Mouse (Mus musculus): ENCODE results near the gene Mrvi1. TPM values are rescaled to one million over a fixed set of nuclear protein-coding genes. Genes with fewer than 3 reads are reported as not detected.
A peak's percentile ranks its signal among the peaks of the same experiment; 100 is the strongest.

Mrvi1 gene
- polyA plus RNA-seq, 1 experiment from 2014 or later, result 0.43 TPM

- H3K27ac ChIP-seq, result no peak overlapping the region
- no peaks in the 10 kb centered on the region for H3K36me3 ChIP-seq (ENCODE audit: inconsistent target)
- no peak overlapping the region for H3K4me3 ChIP-seq (ENCODE audit: inconsistent target)
- no peaks in the 10 kb centered on the region for H3K79me2 ChIP-seq (ENCODE audit: inconsistent target)
- WGBS (ENCODE audit: missing documents), result 27% methylated on average over 1 of the region's 1 CpGs
Observed at GRCm38 (mm10) chr7:110855604-110856003, 126.7 kb downstream of the Mrvi1 start.

GRCm38 (mm10) chr7:110854927-110855546 lies 127.2 kb downstream of the Mrvi1 start:
- 83% methylated on average over 8 of the region's 8 CpGs for WGBS (ENCODE audit: missing documents)

GRCm38 (mm10) chr7:110854519-110854918 lies 127.7 kb downstream of the Mrvi1 start:
- H3K4me3 ChIP-seq (ENCODE audit: inconsistent target), result no peak overlapping the region
- H3K79me2 ChIP-seq (ENCODE audit: inconsistent target), result no peaks in the 10 kb centered on the region
- 98% methylated on average over 3 of the region's 3 CpGs for WGBS (ENCODE audit: missing documents)
- no peaks in the 10 kb centered on the region for H3K36me3 ChIP-seq (ENCODE audit: inconsistent target)
- no peak overlapping the region for H3K27ac ChIP-seq

More at GRCm38 (mm10) chr7:110854927-110855546, 127.2 kb downstream of the Mrvi1 start:
- no peak overlapping the region for H3K27ac ChIP-seq
- no peak overlapping the region for H3K4me3 ChIP-seq (ENCODE audit: inconsistent target)
- no peaks in the 10 kb centered on the region for H3K79me2 ChIP-seq (ENCODE audit: inconsistent target)
- H3K36me3 ChIP-seq (ENCODE audit: inconsistent target), result no peaks in the 10 kb centered on the region

- Histone ChIP-seq H3K4me3 (ENCODE audit: inconsistent target) (no peak overlapping the region), H3K36me3 (ENCODE audit: inconsistent target) (no peaks in the 10 kb centered on the region), H3K79me2 (ENCODE audit: inconsistent target) (no peaks in the 10 kb centered on the region), H3K27ac (no peak overlapping the region)
- 94% methylated on average over 10 of the region's 10 CpGs for WGBS (ENCODE audit: missing documents)
Observed at GRCm38 (mm10) chr7:110853611-110854010, 128.7 kb downstream of the Mrvi1 start.

- H3K27ac ChIP-seq, result no peak overlapping the region
- no peaks in the 10 kb centered on the region for H3K79me2 ChIP-seq (ENCODE audit: inconsistent target)
- 97% methylated on average over 7 of the region's 7 CpGs for WGBS (ENCODE audit: missing documents)
- H3K4me3 ChIP-seq (ENCODE audit: inconsistent target), result no peak overlapping the region
- no peaks in the 10 kb centered on the region for H3K36me3 ChIP-seq (ENCODE audit: inconsistent target)
Observed at GRCm38 (mm10) chr7:110851541-110852203, 130.6 kb downstream of the Mrvi1 start.

- Histone ChIP-seq H3K4me3 (ENCODE audit: inconsistent target) (no peak overlapping the region), H3K79me2 (ENCODE audit: inconsistent target) (peaks cover 4% of the 10 kb centered on the region), H3K27ac (no peak overlapping the region), H3K36me3 (ENCODE audit: inconsistent target) (no peaks in the 10 kb centered on the region)
- WGBS (ENCODE audit: missing documents), result 55% methylated on average over 1 of the region's 1 CpGs
Observed at GRCm38 (mm10) chr7:110848371-110848770, 133.9 kb downstream of the Mrvi1 start.

- WGBS (ENCODE audit: missing documents), result 100% methylated on average over 2 of the region's 2 CpGs
Observed at GRCm38 (mm10) chr7:110847321-110847720, 134.9 kb downstream of the Mrvi1 start.

GRCm38 (mm10) chr7:110843916-110844874 lies 138.1 kb downstream of the Mrvi1 start, which contains the start of gene Rnf141:
Rnf141 (minus strand) TSS chr7:110844457.
- Histone ChIP-seq H3K4me3 (ENCODE audit: inconsistent target) (peak within 1 kb of the TSS; percentile 70), H3K36me3 (ENCODE audit: inconsistent target) (no peaks in the 10 kb centered on the region), H3K27ac (peak within 1 kb of the TSS; percentile 69), H3K79me2 (ENCODE audit: inconsistent target) (peaks cover 36% of the 10 kb centered on the region)
- under 1% methylated on average over 42 of the region's 42 CpGs for whole genome bisulfite sequencing (ENCODE audit: missing documents)

More at GRCm38 (mm10) chr7:110847321-110847720, 134.9 kb downstream of the Mrvi1 start:
- no peaks in the 10 kb centered on the region for H3K36me3 ChIP-seq (ENCODE audit: inconsistent target)
- H3K27ac ChIP-seq, result no peak overlapping the region
- H3K79me2 ChIP-seq (ENCODE audit: inconsistent target), result peaks cover 15% of the 10 kb centered on the region
- H3K4me3 ChIP-seq (ENCODE audit: inconsistent target), result no peak overlapping the region

GRCm38 (mm10) chr7:110840332-110840731 lies 141.9 kb downstream of the Mrvi1 start:
- H3K36me3 ChIP-seq (ENCODE audit: inconsistent target), result no peaks in the 10 kb centered on the region
- 2% methylated on average over 4 of the region's 4 CpGs for WGBS (ENCODE audit: missing documents)
- peaks cover 62% of the 10 kb centered on the region for H3K79me2 ChIP-seq (ENCODE audit: inconsistent target)
- peak overlapping the region; percentile 5; the same call in 1 of the 2 replicates for H3K4me3 ChIP-seq (ENCODE audit: inconsistent target)
- peak overlapping the region; percentile 71 for H3K27ac ChIP-seq

- 35% methylated on average over 3 of the region's 3 CpGs for WGBS (ENCODE audit: missing documents)
- H3K36me3 ChIP-seq (ENCODE audit: inconsistent target), result peaks cover 21% of the 10 kb centered on the region
- H3K27ac ChIP-seq, result no peak overlapping the region
- H3K79me2 ChIP-seq (ENCODE audit: inconsistent target), result peaks cover 30% of the 10 kb centered on the region
- H3K4me3 ChIP-seq (ENCODE audit: inconsistent target), result no peak overlapping the region
Observed at GRCm38 (mm10) chr7:110834522-110834921, 147.7 kb downstream of the Mrvi1 start.

GRCm38 (mm10) chr7:110834018-110834417 lies 148.2 kb downstream of the Mrvi1 start:
- H3K79me2 ChIP-seq (ENCODE audit: inconsistent target), result peaks cover 25% of the 10 kb centered on the region
- 100% methylated on average over 1 of the region's 1 CpGs for WGBS (ENCODE audit: missing documents)
- H3K27ac ChIP-seq, result no peak overlapping the region
- H3K36me3 ChIP-seq (ENCODE audit: inconsistent target), result peaks cover 26% of the 10 kb centered on the region
- no peak overlapping the region for H3K4me3 ChIP-seq (ENCODE audit: inconsistent target)

GRCm38 (mm10) chr7:110833024-110833423 lies 149.2 kb downstream of the Mrvi1 start:
- H3K27ac ChIP-seq, result no peak overlapping the region
- H3K36me3 ChIP-seq (ENCODE audit: inconsistent target), result peaks cover 36% of the 10 kb centered on the region

GRCm38 (mm10) chr7:110823995-110824953 lies 158.0 kb downstream of the Mrvi1 start:
- Histone ChIP-seq H3K36me3 (ENCODE audit: inconsistent target) (peaks cover 24% of the 10 kb centered on the region), H3K79me2 (ENCODE audit: inconsistent target) (no peaks in the 10 kb centered on the region), H3K27ac (peak overlapping the region; percentile 91), H3K4me3 (ENCODE audit: inconsistent target) (no peak overlapping the region)
- WGBS (ENCODE audit: missing documents), result 5% methylated on average over 8 of the region's 8 CpGs

More at GRCm38 (mm10) chr7:110833024-110833423, 149.2 kb downstream of the Mrvi1 start:
- H3K4me3 ChIP-seq (ENCODE audit: inconsistent target), result no peak overlapping the region
- H3K79me2 ChIP-seq (ENCODE audit: inconsistent target), result peaks cover 15% of the 10 kb centered on the region
- 0% methylated on average over 1 of the region's 1 CpGs for WGBS (ENCODE audit: missing documents)
